Mouse (Mus musculus) liver, embryonic 14.5 days (tissue): ENCODE data around the gene Casc3.

Experiments
- CTCF ChIP-seq: IDR thresholded peaks from 2 replicates; pipeline ENCODE4 v1.5.1; 2016; ENCODE audit warnings: antibody characterized with exemption, low read depth, control low read depth
- EP300 ChIP-seq: IDR thresholded peaks from 2 replicates; pipeline ENCODE4 v1.6.1; 2016; ENCODE audit warnings: antibody characterized with exemption, low read depth

DNA sequence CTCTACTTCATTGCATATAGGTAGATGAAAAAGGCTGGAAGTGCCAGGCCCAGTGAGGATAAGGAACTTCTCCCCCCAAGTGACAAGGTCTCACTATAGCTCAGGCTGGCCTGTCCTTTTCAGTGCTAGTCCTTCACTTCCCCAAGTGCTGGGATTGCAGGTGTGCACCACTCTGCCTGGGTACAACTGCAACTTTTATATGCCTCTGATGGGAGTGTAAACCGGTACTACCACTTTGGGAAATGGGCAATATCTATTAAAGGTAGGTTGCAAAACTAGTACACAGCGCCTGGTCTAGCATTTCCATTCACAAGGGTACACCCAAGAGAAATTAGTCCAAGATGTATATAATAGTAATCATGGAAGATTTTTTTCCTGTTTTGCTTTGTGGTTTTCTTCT, 50.0 kb downstream of the Casc3 start:
- TF ChIP-seq CTCF (no peak), EP300 (no peak)
